Mouse (Mus musculus): ENCODE results near the gene Tap1. TPM values are rescaled to one million over a fixed set of nuclear protein-coding genes. Genes with fewer than 3 reads are reported as not detected.

Tap1 gene
- total RNA-seq, 2 experiments from 2014 or later: 30.5 to 62.5 TPM

- ATAC-seq (replicated peaks; ENCODE audit: poor library complexity): no peak
These were observed 8.3 kb upstream of the Tap1 start for GRCm38 (mm10) chr17:34179019-34179418.

- ATAC-seq (replicated peaks; ENCODE audit: poor library complexity): peak; percentile 58
These were observed 7.2 kb upstream of the Tap1 start for GRCm38 (mm10) chr17:34179913-34180859.

- no peak for ATAC-seq (replicated peaks; ENCODE audit: poor library complexity)
These were observed 3.7 kb upstream of the Tap1 start for GRCm38 (mm10) chr17:34183564-34184219.

- ATAC-seq (replicated peaks; ENCODE audit: poor library complexity): no peak
These were observed 1.8 kb upstream of the Tap1 start for GRCm38 (mm10) chr17:34185526-34185925.

- ATAC-seq (replicated peaks; ENCODE audit: poor library complexity): peak; percentile 11; the same call in 1 of the 2 replicates
These were observed 480 bp upstream of the Tap1 start for GRCm38 (mm10) chr17:34186885-34187260.

- ATAC-seq (replicated peaks; ENCODE audit: poor library complexity): peak; percentile 41
These were observed 657 bp downstream of the Tap1 start for GRCm38 (mm10) chr17:34188010-34188409.

- ATAC-seq (replicated peaks; ENCODE audit: poor library complexity): no peak
These were observed 1.6 kb downstream of the Tap1 start for GRCm38 (mm10) chr17:34188986-34189385.

- no peak for ATAC-seq (replicated peaks; ENCODE audit: poor library complexity)
These were observed 5.5 kb downstream of the Tap1 start for GRCm38 (mm10) chr17:34192852-34193251.

GRCm38 (mm10) chr17:34193468-34193867 is 6.1 kb downstream of the Tap1 start:
- ATAC-seq (replicated peaks; ENCODE audit: poor library complexity): no peak

GRCm38 (mm10) chr17:34194723-34195122 is 7.4 kb downstream of the Tap1 start:
- ATAC-seq (replicated peaks; ENCODE audit: poor library complexity): no peak

GRCm38 (mm10) chr17:34196491-34196890 is 9.1 kb downstream of the Tap1 start:
- peak; percentile 52 for ATAC-seq (replicated peaks; ENCODE audit: poor library complexity)

GRCm38 (mm10) chr17:34196941-34197894 is 9.9 kb downstream of the Tap1 start, which contains the start of gene Psmb8:
TSS of gene Psmb8 (plus strand) at chr17:34197721.
- ATAC-seq (replicated peaks; ENCODE audit: poor library complexity): peak; percentile 76

- peak; percentile 59 for ATAC-seq (replicated peaks; ENCODE audit: poor library complexity)
These were observed 10.7 kb downstream of the Tap1 start for GRCm38 (mm10) chr17:34197904-34198520.

GRCm38 (mm10) chr17:34198521-34198912 is 11.2 kb downstream of the Tap1 start:
- ATAC-seq (replicated peaks; ENCODE audit: poor library complexity): peak; percentile 27

- no peak for ATAC-seq (replicated peaks; ENCODE audit: poor library complexity)
These were observed 11.8 kb downstream of the Tap1 start for GRCm38 (mm10) chr17:34199050-34199619.

- no peak for ATAC-seq (replicated peaks; ENCODE audit: poor library complexity)
These were observed 12.7 kb downstream of the Tap1 start for GRCm38 (mm10) chr17:34200047-34200446.

- ATAC-seq (replicated peaks; ENCODE audit: poor library complexity): no peak
These were observed 13.6 kb downstream of the Tap1 start for GRCm38 (mm10) chr17:34200772-34201505.

- no peak for ATAC-seq (replicated peaks; ENCODE audit: poor library complexity)
These were observed 14.2 kb downstream of the Tap1 start for GRCm38 (mm10) chr17:34201506-34202055.

Data from megakaryocyte progenitor cell, adult 5-6 weeks (primary cell).